Mouse (Mus musculus) small intestine, adult 2 months (tissue): ENCODE data around the gene Pomt2.

Experiments used
- CTCF ChIP-seq: fragments of 200-500 bp; IDR thresholded peaks from 2 replicates; pipeline ENCODE4 v1.5.1; 2012; ENCODE audit warnings: low read depth, mild to moderate bottlenecking, control low read depth, inconsistent platforms, low read length, moderate library complexity, mixed read lengths; ENCODE audit not compliant: insufficient replicate concordance, insufficient read length; ENCODE audit errors: extremely low read depth
- POLR2A ChIP-seq: fragments of 200-500 bp; IDR thresholded peaks from 2 replicates; pipeline ENCODE4 v1.6.1; 2012; ENCODE audit warnings: low read depth, mild to moderate bottlenecking, control low read depth, inconsistent platforms, low read length, moderate library complexity

DNA sequence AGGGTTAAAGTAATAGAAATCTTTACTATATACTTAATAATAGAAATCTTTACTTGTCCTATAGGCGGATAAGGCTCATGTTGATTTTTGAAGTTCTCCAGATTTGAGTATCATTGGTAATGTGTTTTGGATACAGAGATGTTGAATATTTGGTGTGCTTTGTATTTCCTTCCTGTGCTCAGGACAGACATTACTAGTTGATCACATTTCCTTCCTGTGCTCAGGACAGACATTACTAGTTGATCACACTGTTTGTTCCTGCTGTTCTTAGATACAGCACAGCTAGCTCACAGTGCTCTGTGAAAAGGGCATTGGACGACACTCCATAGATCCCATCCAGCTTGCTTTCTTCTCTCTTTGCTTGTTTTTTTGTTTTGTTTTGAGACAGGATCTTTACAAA is 71.2 kb downstream of the Pomt2 start:
- no peak for TF ChIP-seq POLR2A
- TF ChIP-seq CTCF, result no peak
